Mouse (Mus musculus) adrenal gland, postnatal 0 days (tissue): ENCODE results near the gene Aacs. TPM values are rescaled to one million over a fixed set of nuclear protein-coding genes. Genes with fewer than 3 reads are reported as not detected.

ENCODE experiments used
- microRNA-seq: library from miRNA; unstranded; fragments of <30 nt; microRNA quantifications from one replicate; pipeline ENCODE4, GENCODE M21; 2016; ENCODE audit warnings: borderline replicate concordance; ENCODE audit not compliant: insufficient number of aligned reads
- polyA plus RNA-seq: library from polyadenylated mRNA; unstranded; fragments of >200 nt; fragmentation: Nextera tagmentation; extraction: Ambion mirVana; gene quantifications from 2 replicates; pipeline ENCODE4 v1.2.1, GENCODE M21; 2015

Aacs gene
- polyA plus RNA-seq = 19.3 and 21.4 TPM in 2 replicates

DNA sequence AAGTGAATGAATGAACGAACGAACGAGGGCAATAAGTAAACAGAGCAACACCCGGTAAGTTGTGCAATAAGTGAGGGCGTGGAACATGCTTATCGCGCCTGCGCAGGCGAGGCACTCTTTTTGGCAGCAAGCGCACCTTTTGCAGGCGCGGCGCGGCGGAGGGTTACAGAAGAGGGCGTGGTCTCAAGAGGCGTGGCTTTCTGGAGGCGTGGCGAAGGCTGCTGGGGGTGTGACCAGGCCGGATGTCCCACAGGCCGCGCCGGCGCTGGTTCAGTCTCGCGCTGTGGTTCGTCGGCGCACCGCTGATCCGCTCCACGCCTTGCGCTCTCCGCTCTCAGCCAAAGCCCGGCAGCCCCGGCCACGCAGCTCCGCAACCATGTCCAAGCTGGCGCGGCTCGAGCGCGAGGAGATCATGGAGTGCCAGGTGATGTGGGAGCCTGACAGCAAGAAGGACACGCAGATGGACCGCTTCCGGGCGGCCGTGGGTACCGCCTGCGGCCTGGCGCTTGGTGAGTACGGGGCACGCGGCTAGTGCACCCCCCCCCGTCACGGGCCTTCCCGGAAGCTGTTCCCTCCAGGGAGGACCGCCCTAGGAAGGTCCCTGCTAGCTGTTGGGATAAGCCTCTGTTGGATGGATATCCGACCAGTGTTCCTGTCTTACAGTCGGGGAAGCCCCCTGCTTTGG lies at the start of gene Aacs:
Gene Aacs (plus strand): TSS at position 214 of the 685 bp plus-strand sequence.

DNA sequence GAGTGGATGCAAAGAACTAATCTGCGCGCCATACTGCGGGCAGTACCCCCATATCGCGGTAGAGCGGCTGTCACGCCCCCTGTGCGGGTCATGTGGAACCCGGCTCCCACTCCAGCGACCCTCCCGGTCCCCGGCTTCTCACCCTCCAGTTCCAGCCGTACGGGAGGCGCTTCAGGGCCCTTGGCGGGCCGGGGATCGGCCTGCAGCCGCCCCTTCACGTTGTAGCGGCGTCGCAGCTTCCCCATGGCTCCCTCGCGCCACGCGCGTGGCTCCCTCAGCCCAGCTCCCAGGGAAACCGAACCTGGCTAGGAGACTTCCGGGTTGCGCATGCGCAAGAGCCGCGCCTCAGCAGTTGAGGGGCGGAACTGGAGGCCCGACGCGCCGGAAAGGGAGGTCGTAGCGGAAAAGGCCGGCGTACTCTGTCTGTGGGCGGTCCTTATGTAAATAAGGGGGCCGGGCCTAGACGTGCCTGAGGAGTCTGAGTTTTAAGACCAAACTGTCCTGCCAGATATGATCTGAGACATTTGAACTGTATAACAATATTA lies 41.7 kb upstream of the Aacs start, which contains the start of gene Dhx37:
Gene Dhx37 (minus strand): TSS at position 329 of the 545 bp plus-strand sequence.

DNA sequence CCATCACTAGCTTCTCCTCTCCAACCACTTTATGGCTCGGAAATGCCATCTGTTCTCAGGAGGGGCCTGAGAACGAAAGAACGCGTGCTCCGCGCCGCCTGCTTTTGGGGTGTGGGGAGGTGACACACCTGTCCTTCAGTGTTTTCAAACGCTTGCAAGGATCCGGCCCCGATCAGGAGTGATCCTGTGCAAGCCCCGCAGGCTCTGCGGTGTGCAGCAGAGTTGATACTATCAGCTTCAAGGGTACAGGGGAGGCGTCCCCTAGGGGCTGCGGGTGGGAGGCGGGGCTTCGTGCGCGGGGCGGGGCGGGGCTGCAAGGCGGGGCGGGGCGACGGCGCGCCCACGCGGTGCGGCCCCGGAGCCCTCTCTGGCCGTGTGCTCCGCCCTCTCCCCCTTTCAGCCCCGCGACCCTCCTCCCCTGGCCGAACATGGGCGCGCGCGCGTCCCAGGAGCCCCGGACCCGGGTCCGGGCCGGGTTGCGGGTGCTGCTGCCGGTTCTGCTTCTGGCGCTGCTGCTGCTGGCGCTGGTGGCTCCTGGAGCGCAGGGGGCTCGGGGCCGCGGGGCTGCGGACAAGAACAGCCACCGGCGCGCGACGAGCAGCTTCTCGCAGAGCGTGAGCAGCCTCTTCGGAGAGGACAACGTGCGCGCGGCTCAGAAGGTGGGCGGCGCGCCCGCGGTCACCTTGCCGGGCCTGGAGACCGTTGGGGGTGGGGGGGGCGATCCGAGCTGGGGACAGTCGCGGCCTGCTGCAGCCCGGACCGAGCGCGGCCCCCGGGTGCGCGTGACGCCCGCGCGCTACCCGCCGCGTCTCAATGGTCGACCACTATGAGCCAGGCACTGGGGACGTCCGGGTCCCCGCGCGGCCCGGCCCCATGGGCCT lies 34.1 kb upstream of the Aacs start, which contains the start of gene Bri3bp:
Gene Bri3bp (plus strand): TSS at position 335 of the 881 bp plus-strand sequence.

DNA sequence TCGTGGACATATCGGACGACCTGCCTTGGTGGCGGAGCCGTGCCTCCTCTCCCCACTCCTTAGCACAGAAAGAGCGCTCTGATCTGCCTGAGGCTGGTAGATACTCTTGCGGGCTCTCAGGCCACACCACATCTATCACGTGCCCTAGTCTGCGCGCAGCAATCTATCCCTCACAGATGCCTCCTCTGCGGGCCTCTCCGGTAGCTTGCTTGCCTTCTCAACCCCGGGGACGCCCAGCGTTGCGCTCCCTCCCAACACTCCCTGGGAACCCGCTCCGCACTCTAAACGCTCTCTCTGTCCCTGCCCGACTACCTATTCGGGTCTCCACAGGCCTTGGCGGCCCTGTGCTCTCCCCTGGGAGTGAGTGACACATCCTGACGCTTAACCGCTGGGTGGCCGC lies 56.0 kb downstream of the Aacs start, which contains the start of gene Tmem132b:
Gene Tmem132b (plus strand): TSS at position 141 of the 400 bp plus-strand sequence.

Small RNA genes lying within 50 kb of the gene (microRNA-seq; reads per million reads assigned to microRNA genes)
- not detected for gene Gm27551

Other genes with a start within 250 kb of the Aacs start
- gene Scarb1, start 134.7 kb upstream of the Aacs start, polyA plus RNA-seq = 307 and 831 TPM in 2 replicates
- 0.33 and 0.97 TPM in 2 replicates for gene Gm10382, start 86.5 kb upstream of the Aacs start, polyA plus RNA-seq
- gene Ubc, start 85.6 kb upstream of the Aacs start, polyA plus RNA-seq = 858 and 1,140 TPM in 2 replicates
- gene Dhx37, start 41.7 kb upstream of the Aacs start, polyA plus RNA-seq = 3.0 and 5.4 TPM in 2 replicates
- 16.0 and 31.5 TPM in 2 replicates for gene Bri3bp, start 34.2 kb upstream of the Aacs start, polyA plus RNA-seq
- gene Tmem132b, start 56.0 kb downstream of the Aacs start, polyA plus RNA-seq = 0.17 and 0.22 TPM in 2 replicates